Mouse (Mus musculus) limb, embryonic 11.5 days (tissue): Measurements from ENCODE around the gene Errfi1. TPM values are rescaled to one million over a fixed set of nuclear protein-coding genes. Genes with fewer than 3 reads are reported as not detected.

Source experiments
- ATAC-seq: fragments of 200-750 bp; cut with Nextera tagmentation; 2 replicates; pipeline ENCODE4 v1.8.0; 2017; ENCODE audit warnings: low read depth; ENCODE audit not compliant: insufficient number of reproducible peaks, low FRiP score, low TSS enrichment
- DNase-seq: peaks from one replicate; pipeline ENCODE4 v3.0.0-alpha.2; 2015; ENCODE audit warnings: low spot score
- H3K27ac ChIP-seq: fragments of 300-500 bp; sonication (generic); replicated peaks from 2 replicates; pipeline ENCODE4 v1.5.1; 2014; ENCODE audit warnings: low read depth, mild to moderate bottlenecking, low read length
- H3K27me3 ChIP-seq: fragments of 300-500 bp; sonication (generic); 2 replicates; pipeline ENCODE4 v1.6.1; 2014; ENCODE audit warnings: mild to moderate bottlenecking, low read length, mixed read lengths; ENCODE audit not compliant: control insufficient read depth, insufficient read depth
- H3K36me3 ChIP-seq: fragments of 300-500 bp; sonication (generic); 2 replicates; pipeline ENCODE4 v1.6.1; 2014; ENCODE audit warnings: mild to moderate bottlenecking, low read length, moderate library complexity, mixed read lengths; ENCODE audit not compliant: control insufficient read depth, insufficient read depth
- H3K4me1 ChIP-seq: fragments of 300-500 bp; sonication (generic); 2 replicates; pipeline ENCODE4 v1.6.1; 2014; ENCODE audit warnings: low read length, mixed read lengths; ENCODE audit not compliant: control insufficient read depth, insufficient read depth
- H3K4me2 ChIP-seq: fragments of 300-500 bp; sonication (generic); 2 replicates; pipeline ENCODE4 v1.6.1; 2014; ENCODE audit warnings: low read depth, mild to moderate bottlenecking, moderate library complexity; ENCODE audit not compliant: severe bottlenecking
- H3K4me3 ChIP-seq: fragments of 300-500 bp; sonication (generic); 2 replicates; pipeline ENCODE4 v1.5.1; 2014; ENCODE audit warnings: low read depth, low read length
- H3K9ac ChIP-seq: fragments of 300-500 bp; sonication (generic); 2 replicates; pipeline ENCODE4 v1.6.1; 2014; ENCODE audit warnings: mild to moderate bottlenecking, low read length
- H3K9me3 ChIP-seq: fragments of 300-500 bp; sonication (generic); 2 replicates; pipeline ENCODE4 v1.6.1; 2016; ENCODE audit warnings: low read length; ENCODE audit not compliant: control insufficient read depth
- WGBS: fragments of 180-500 bp; shearing (Covaris S2); extraction: QIAGEN DNeasy Blood & Tissue Kit; methylation state at CpG from one replicate; pipeline ENCODE4 v1.1.7; 2014; 5-methylcytosine and 5-hydroxymethylcytosine counted together
- polyA plus RNA-seq: library from polyadenylated mRNA; unstranded; fragments of >200 nt; fragmentation: Nextera tagmentation; extraction: Ambion mirVana; gene quantifications from 2 replicates; pipeline ENCODE4 v1.2.1, GENCODE M21; 2014

The Errfi1 gene
- polyA plus RNA-seq, 1 experiment from 2014 or later = 34.7 TPM

DNA sequence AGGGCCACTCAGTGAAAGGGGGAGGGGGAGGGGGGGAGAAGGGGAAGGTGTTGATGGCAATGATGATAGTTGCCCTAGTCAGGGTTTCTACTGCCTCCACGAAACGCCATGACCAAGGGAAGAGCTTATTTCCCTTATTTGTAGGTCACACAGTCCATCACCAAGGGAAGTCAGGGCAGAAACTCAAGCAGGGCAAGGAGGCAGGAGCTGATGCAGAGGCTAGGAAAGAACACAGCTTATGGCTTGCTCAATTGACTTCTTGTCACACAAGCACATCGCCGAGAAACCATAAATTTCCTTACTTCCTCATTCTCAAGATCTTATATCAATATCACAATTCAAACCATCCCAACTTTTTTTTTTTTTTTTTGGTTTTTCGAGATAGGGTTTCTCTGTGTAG, 37.6 kb downstream of the Errfi1 start:
- H3K4me1 ChIP-seq = peaks cover 7% of the 10 kb centered on the region; the same call in 1 of the 2 replicates
- H3K9me3 ChIP-seq = no peaks in the 10 kb centered on the region
- peaks cover 2% of the 10 kb centered on the region; the same call in 1 of the 2 replicates for H3K36me3 ChIP-seq
- DNase-seq = no peak
- no peak overlapping the region for H3K4me3 ChIP-seq
- WGBS = 64% methylated on average over 5 of the region's 5 CpGs
- no peaks in the 10 kb centered on the region for H3K27me3 ChIP-seq
- no peak overlapping the region for H3K9ac ChIP-seq
- no peak overlapping the region for H3K27ac ChIP-seq
- no peak for ATAC-seq
- H3K4me2 ChIP-seq = no peak overlapping the region

DNA sequence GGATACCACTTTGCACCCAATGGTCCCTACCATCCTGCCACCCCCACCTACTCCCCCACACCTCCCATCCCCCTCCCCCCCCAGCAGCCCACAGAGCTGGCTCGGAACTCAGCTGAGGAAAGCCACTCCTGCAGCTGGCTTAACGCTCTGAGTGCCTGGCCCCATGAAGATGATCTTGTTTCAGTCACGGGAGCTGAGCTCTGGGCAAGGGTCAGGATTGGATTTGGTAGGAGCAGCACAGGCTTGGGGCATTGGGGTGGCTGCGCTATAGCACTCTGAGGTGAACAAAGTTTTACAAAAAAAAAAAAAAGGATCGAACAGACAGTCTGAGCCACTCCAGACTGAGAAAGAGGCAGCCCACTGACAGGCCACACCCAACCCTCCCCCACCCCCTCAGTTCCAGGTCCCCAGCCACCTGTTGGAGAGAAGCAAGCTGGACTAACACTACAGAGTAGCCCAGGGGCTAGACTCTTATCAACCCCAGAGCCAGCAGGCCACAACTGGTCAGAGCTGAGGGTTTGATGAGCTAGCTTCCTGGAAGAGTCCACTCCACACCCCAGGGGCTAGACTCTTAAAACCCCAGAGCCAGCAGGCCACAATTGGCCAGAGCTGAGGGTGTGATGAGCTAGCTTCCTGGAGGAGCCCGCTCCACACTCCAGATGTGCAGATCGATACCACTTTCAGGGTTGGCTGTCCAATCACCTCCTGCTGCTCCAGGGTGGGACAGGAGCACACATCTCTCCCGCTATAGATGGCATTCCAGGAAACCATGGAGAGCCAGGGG, 41.2 kb downstream of the Errfi1 start:
- H3K27ac ChIP-seq = no peak overlapping the region

GRCm38 (mm10) chr4:150896896-150897624, 43.3 kb downstream of the Errfi1 start:
- no peak overlapping the region for H3K27ac ChIP-seq
- no peak overlapping the region for H3K4me3 ChIP-seq
- 95% methylated on average over 26 of the region's 26 CpGs for WGBS
- no peaks in the 10 kb centered on the region for H3K27me3 ChIP-seq
- DNase-seq = no peak
- H3K4me1 ChIP-seq = no peaks in the 10 kb centered on the region
- ATAC-seq = no peak
- H3K36me3 ChIP-seq = peaks cover 37% of the 10 kb centered on the region
- no peaks in the 10 kb centered on the region for H3K9me3 ChIP-seq
- H3K4me2 ChIP-seq = no peak overlapping the region
- no peak overlapping the region for H3K9ac ChIP-seq

More for the DNA sequence above, 41.2 kb downstream of the Errfi1 start:
- Histone ChIP-seq H3K9me3 (no peaks in the 10 kb centered on the region), H3K4me2 (no peak overlapping the region), H3K4me3 (no peak overlapping the region), H3K4me1 (peaks cover 5% of the 10 kb centered on the region; the same call in 1 of the 2 replicates), H3K36me3 (peaks cover 22% of the 10 kb centered on the region), H3K9ac (no peak overlapping the region), H3K27me3 (no peaks in the 10 kb centered on the region)
- WGBS = 75% methylated on average over 8 of the region's 8 CpGs
- ATAC-seq (no peak), DNase-seq (no peak)

GRCm38 (mm10) chr4:150898716-150899365, 45.1 kb downstream of the Errfi1 start:
- Histone ChIP-seq H3K9ac (no peak overlapping the region), H3K4me1 (no peaks in the 10 kb centered on the region), H3K27me3 (no peaks in the 10 kb centered on the region), H3K27ac (no peak overlapping the region), H3K4me3 (no peak overlapping the region), H3K36me3 (peaks cover 47% of the 10 kb centered on the region), H3K4me2 (no peak overlapping the region), H3K9me3 (no peaks in the 10 kb centered on the region)
- no peak for ATAC-seq
- peak; percentile 86 for DNase-seq
- WGBS = 63% methylated on average over 13 of the region's 13 CpGs

- Histone ChIP-seq H3K4me3 (no peak overlapping the region), H3K36me3 (peaks cover 56% of the 10 kb centered on the region), H3K9me3 (no peaks in the 10 kb centered on the region), H3K27me3 (no peaks in the 10 kb centered on the region), H3K9ac (no peak overlapping the region), H3K4me2 (no peak overlapping the region), H3K4me1 (no peaks in the 10 kb centered on the region), H3K27ac (no peak overlapping the region)
- no peak for ATAC-seq
- 95% methylated on average over 13 of the region's 13 CpGs for WGBS
- no peak for DNase-seq
Measured at GRCm38 (mm10) chr4:150900486-150900885, 46.8 kb downstream of the Errfi1 start.

DNA sequence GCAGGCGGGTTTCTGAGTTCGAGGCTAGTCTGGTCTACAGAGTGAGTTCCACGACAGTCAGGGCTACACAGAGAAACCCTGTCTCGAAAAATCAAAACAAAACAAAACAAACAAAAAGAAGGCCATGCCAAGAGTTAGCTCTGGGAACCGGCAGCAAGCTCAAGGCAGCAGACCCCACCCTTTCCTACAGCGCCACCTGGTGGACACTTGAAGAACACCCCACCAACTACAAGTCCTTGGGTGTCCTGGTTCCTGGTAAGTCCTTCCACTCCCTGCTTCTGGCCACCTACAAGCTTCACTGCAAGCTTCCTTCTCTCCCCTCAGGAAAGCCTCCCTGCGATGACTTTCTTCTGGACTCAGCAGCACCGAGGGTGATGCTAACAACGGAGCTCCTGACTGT, 47.9 kb downstream of the Errfi1 start:
- H3K27me3 ChIP-seq = no peaks in the 10 kb centered on the region
- H3K27ac ChIP-seq = no peak overlapping the region
- ATAC-seq = no peak
- DNase-seq = peak; percentile 84
- H3K9ac ChIP-seq = no peak overlapping the region
- WGBS = 58% methylated on average over 9 of the region's 9 CpGs
- H3K9me3 ChIP-seq = no peaks in the 10 kb centered on the region
- no peak overlapping the region for H3K4me2 ChIP-seq
- H3K36me3 ChIP-seq = peaks cover 54% of the 10 kb centered on the region
- H3K4me1 ChIP-seq = no peaks in the 10 kb centered on the region
- H3K4me3 ChIP-seq = no peak overlapping the region

DNA sequence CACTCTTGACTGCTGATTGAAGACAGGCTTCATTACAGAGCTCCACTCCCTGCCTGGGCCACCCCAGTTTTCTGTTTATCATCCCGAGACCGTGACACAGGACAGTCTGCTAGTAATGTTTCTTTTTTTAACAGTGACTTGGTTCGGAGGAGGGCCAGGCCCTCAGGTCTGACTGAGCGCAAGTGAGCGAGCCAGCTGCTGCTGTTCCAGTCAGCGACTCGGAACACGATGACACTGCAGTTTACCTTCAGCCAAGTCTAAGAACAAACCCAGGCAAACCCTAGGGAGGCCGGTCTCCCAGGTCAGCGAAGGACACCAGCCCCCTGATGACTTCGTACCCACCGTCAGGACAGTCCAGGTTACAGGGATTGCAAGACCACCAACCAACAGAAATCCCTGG, 48.3 kb downstream of the Errfi1 start:
- Histone ChIP-seq H3K27me3 (no peaks in the 10 kb centered on the region), H3K4me1 (no peaks in the 10 kb centered on the region), H3K9ac (no peak overlapping the region), H3K9me3 (no peaks in the 10 kb centered on the region), H3K4me2 (no peak overlapping the region), H3K27ac (no peak overlapping the region), H3K4me3 (no peak overlapping the region), H3K36me3 (peaks cover 52% of the 10 kb centered on the region)
- 93% methylated on average over 12 of the region's 12 CpGs for WGBS
- no peak for DNase-seq
- no peak for ATAC-seq

- ATAC-seq = no peak
- peaks cover 45% of the 10 kb centered on the region for H3K36me3 ChIP-seq
- no peak for DNase-seq
- H3K27me3 ChIP-seq = no peaks in the 10 kb centered on the region
- 95% methylated on average over 14 of the region's 14 CpGs for WGBS
- H3K4me1 ChIP-seq = no peaks in the 10 kb centered on the region
- H3K9me3 ChIP-seq = no peaks in the 10 kb centered on the region
- H3K4me2 ChIP-seq = no peak overlapping the region
- no peak overlapping the region for H3K4me3 ChIP-seq
- H3K27ac ChIP-seq = no peak overlapping the region
- H3K9ac ChIP-seq = no peak overlapping the region
Measured at GRCm38 (mm10) chr4:150903091-150903742, 49.5 kb downstream of the Errfi1 start.
